Mouse (Mus musculus): ENCODE measurements around the gene Stk24. TPM values are rescaled to one million over a fixed set of nuclear protein-coding genes. Genes with fewer than 3 reads are reported as not detected.

Gene Stk24
- total and polyA plus RNA-seq, 2 experiments from 2014 or later = 15.0 to 18.7 TPM

DNA sequence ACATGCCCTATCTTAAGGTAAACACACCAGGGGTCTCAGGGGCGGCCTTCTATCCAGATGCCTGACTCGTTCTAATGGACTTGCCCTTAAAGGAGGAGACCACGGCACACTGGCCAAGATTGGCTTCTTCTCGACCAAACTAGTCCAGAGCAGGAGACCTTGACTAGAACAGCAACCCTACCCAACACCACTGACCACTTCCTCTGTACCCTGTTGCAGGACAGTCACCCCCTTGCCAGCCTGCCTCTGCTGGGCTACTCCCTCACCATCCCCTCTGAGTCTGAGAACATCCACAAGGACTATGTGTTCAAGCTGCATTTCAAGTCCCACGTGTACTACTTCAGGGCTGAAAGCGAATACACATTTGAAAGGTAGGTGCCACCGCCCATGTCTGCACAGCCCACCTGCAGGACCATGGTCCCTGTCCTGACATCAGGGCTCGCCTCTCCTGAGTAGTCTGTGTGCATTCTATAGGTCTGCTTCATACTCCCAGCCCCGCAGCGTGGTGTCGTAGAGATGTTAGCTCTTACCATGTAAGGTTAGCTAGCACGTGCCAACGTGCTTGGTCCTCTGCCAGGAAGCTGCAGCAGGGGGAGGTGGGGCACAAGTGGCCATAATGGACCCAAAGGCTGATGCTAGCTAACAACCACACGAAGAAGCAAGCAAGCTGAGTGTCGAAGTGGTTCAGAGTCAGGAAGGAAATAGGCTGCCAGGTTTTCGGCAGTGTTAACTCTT, 99.0 kb downstream of the Stk24 start:
- no peak overlapping the region for H3K4me3 ChIP-seq (ENCODE audit: low read length)
- no peak for ATAC-seq
- peaks cover 55% of the 10 kb centered on the region for H3K36me3 ChIP-seq (ENCODE audit: insufficient read depth, low read length)
- H3K9me3 ChIP-seq (ENCODE audit: low read length) = no peaks in the 10 kb centered on the region
- no peak for DNase-seq (ENCODE audit: low spot score)
- H3K4me1 ChIP-seq (ENCODE audit: insufficient read depth, low read length) = no peaks in the 10 kb centered on the region
- H3K4me2 ChIP-seq (ENCODE audit: low read depth, low read length) = no peak overlapping the region
- H3K9ac ChIP-seq (replicated peaks; ENCODE audit: low read length) = no peak overlapping the region
- no peaks in the 10 kb centered on the region for H3K27me3 ChIP-seq (ENCODE audit: insufficient read depth, low read length)
- 77% methylated on average over 16 of the region's 16 CpGs for WGBS
- no peak for TF ChIP-seq CTCF (IDR thresholded peaks at IDR 0.05; ENCODE audit: low read depth)
- H3K27ac ChIP-seq = no peak overlapping the region

DNA sequence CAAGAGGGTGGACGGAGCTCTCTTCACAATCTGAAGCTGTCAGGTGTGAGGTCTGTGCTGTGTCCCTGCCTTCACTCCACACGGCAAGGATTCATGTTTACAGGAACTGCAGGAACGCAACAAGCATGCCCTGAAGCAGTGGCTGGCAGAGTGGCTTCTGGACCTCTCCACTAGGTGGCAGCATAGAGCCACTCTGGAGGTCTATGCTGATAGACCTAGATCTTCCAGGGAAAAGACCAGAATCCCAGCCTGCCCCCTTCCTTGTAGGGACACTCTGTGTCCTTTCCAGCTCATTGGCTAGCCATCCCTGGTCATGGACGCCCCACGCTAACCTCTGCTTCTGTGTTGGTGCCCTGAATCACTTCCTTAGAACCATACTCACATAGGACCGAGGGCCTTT, 100.7 kb downstream of the Stk24 start:
- WGBS = 32% methylated on average over 6 of the region's 6 CpGs
- peak; percentile 82 for ATAC-seq

DNA sequence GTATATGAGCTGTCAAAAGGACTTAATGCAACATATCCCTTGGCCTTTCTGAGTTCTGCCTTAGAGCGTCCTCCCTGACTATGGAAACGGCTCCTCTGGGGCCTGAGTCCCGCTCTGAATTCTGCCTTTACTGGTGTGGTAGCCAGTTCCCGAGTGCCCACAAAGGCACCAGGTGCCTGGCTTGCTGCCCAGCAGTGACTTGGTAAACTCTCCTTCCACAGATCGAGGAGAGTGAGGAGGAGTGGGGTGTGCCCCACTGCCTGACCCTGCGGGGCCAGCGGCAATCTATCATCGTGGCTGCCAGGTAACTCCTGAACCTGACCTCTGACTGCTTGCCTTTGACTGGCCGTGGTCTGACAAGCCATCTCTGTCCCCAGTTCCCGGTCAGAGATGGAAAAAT, 103.8 kb downstream of the Stk24 start:
- 60% methylated on average over 10 of the region's 10 CpGs for WGBS
- H3K27me3 ChIP-seq (ENCODE audit: insufficient read depth, low read length) = no peaks in the 10 kb centered on the region
- H3K4me1 ChIP-seq (ENCODE audit: insufficient read depth, low read length) = no peaks in the 10 kb centered on the region
- DNase-seq (ENCODE audit: low spot score) = no peak
- no peak overlapping the region for H3K27ac ChIP-seq
- H3K9me3 ChIP-seq (ENCODE audit: low read length) = no peaks in the 10 kb centered on the region
- no peak for ATAC-seq
- no peak overlapping the region for H3K9ac ChIP-seq (replicated peaks; ENCODE audit: low read length)
- H3K4me3 ChIP-seq (ENCODE audit: low read length) = no peak overlapping the region
- no peak for TF ChIP-seq CTCF (IDR thresholded peaks at IDR 0.05; ENCODE audit: low read depth)
- H3K4me2 ChIP-seq (ENCODE audit: low read depth, low read length) = no peak overlapping the region
- H3K36me3 ChIP-seq (ENCODE audit: insufficient read depth, low read length) = peaks cover 46% of the 10 kb centered on the region

More for the DNA sequence above, 100.7 kb downstream of the Stk24 start:
- DNase-seq (ENCODE audit: low spot score) = peak; percentile 93
- Histone ChIP-seq H3K9me3 (ENCODE audit: low read length) (no peaks in the 10 kb centered on the region), H3K4me3 (ENCODE audit: low read length) (no peak overlapping the region), H3K9ac (replicated peaks; ENCODE audit: low read length) (no peak overlapping the region), H3K4me1 (ENCODE audit: insufficient read depth, low read length) (no peaks in the 10 kb centered on the region), H3K27ac (no peak overlapping the region), H3K36me3 (ENCODE audit: insufficient read depth, low read length) (peaks cover 51% of the 10 kb centered on the region), H3K27me3 (ENCODE audit: insufficient read depth, low read length) (no peaks in the 10 kb centered on the region), H3K4me2 (ENCODE audit: low read depth, low read length) (no peak overlapping the region)
- peak; percentile 99 for TF ChIP-seq CTCF (IDR thresholded peaks at IDR 0.05; ENCODE audit: low read depth)

DNA sequence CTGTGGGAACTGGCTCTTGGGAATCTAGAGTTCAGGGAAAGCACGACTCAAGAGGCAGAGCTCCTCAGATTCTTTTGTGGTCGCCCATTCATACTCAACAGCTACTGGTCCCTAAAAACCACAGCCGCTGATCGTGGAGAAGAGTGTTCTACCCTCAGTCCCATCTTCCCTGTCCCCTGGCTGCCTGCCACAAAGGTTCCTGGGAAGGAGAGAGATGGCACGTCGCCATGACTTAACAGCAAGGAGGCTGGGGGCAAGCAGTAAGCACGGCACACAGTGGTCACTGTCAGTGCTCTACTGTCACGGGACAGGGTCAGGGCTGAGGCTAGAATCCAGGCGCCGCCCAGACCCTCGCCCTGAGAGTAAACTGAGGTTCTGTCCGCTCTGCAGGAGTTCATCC, 104.8 kb downstream of the Stk24 start:
- no peak overlapping the region for H3K9ac ChIP-seq (replicated peaks; ENCODE audit: low read length)
- DNase-seq (ENCODE audit: low spot score) = peak; percentile 32
- H3K4me1 ChIP-seq (ENCODE audit: insufficient read depth, low read length) = no peaks in the 10 kb centered on the region
- 60% methylated on average over 12 of the region's 12 CpGs for WGBS
- H3K27ac ChIP-seq = no peak overlapping the region
- peaks cover 37% of the 10 kb centered on the region for H3K36me3 ChIP-seq (ENCODE audit: insufficient read depth, low read length)
- no peak overlapping the region for H3K4me3 ChIP-seq (ENCODE audit: low read length)
- H3K27me3 ChIP-seq (ENCODE audit: insufficient read depth, low read length) = no peaks in the 10 kb centered on the region
- H3K4me2 ChIP-seq (ENCODE audit: low read depth, low read length) = no peak overlapping the region
- no peak for ATAC-seq
- H3K9me3 ChIP-seq (ENCODE audit: low read length) = no peaks in the 10 kb centered on the region
- no peak for TF ChIP-seq CTCF (IDR thresholded peaks at IDR 0.05; ENCODE audit: low read depth)

DNA sequence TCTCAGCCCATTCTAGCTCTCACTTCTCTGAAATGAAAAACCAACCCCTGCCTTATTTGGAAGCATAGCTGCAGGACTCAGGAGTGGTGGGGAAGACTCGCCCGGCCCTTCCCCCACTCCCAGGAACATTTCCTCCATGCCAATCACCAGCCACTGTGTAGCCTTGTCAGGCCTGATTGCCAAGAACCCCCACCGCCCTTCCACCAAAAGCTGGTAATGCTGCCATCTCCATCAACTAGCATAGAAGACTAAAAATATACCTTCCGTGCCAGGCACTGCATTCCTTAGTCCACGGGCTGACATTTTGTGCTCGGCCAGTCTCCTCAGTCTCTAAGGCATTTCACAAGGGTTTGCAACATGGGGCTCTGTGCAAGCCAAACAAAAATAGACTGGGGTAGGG, 109.3 kb downstream of the Stk24 start:
- H3K27me3 ChIP-seq (ENCODE audit: insufficient read depth, low read length) = no peaks in the 10 kb centered on the region
- DNase-seq (ENCODE audit: low spot score) = no peak
- no peak for TF ChIP-seq CTCF (IDR thresholded peaks at IDR 0.05; ENCODE audit: low read depth)
- H3K27ac ChIP-seq = 0 out of 2 replicates have a peak overlapping the region, but pooled peaks have one; percentile 20
- H3K4me2 ChIP-seq (ENCODE audit: low read depth, low read length) = no peak overlapping the region
- WGBS = 64% methylated on average over 6 of the region's 6 CpGs
- H3K9ac ChIP-seq (replicated peaks; ENCODE audit: low read length) = no peak overlapping the region
- peaks cover 22% of the 10 kb centered on the region for H3K36me3 ChIP-seq (ENCODE audit: insufficient read depth, low read length)
- ATAC-seq = no peak
- no peaks in the 10 kb centered on the region for H3K9me3 ChIP-seq (ENCODE audit: low read length)
- H3K4me1 ChIP-seq (ENCODE audit: insufficient read depth, low read length) = no peaks in the 10 kb centered on the region
- no peak overlapping the region for H3K4me3 ChIP-seq (ENCODE audit: low read length)

DNA sequence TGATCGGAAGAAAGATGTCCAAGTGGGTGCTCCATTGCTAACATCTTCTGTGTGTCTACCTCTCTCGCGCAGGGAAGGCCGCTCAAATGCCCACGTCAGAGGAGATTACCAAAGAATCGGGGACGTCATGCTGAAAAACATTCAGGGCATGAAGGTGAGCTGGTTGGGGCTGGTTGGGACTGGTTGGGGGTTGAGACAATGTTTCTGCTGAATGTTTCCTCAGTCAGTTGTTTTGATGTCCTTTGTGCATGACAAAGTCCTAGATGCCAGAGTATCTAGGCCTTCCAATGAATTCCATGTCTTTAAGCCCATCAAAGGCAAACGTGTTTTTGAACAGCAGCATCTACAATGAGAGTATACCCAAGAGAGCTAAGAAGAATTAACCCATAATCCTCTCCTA, 112.0 kb downstream of the Stk24 start:
- Histone ChIP-seq H3K27me3 (ENCODE audit: insufficient read depth, low read length) (no peaks in the 10 kb centered on the region), H3K9ac (replicated peaks; ENCODE audit: low read length) (no peak overlapping the region), H3K4me2 (ENCODE audit: low read depth, low read length) (no peak overlapping the region), H3K27ac (no peak overlapping the region), H3K4me3 (ENCODE audit: low read length) (no peak overlapping the region), H3K9me3 (ENCODE audit: low read length) (no peaks in the 10 kb centered on the region), H3K4me1 (ENCODE audit: insufficient read depth, low read length) (no peaks in the 10 kb centered on the region), H3K36me3 (ENCODE audit: insufficient read depth, low read length) (peaks cover 19% of the 10 kb centered on the region)
- TF ChIP-seq CTCF (IDR thresholded peaks at IDR 0.05; ENCODE audit: low read depth) = no peak
- WGBS = 82% methylated on average over 8 of the region's 8 CpGs
- ATAC-seq (no peak), DNase-seq (ENCODE audit: low spot score) (no peak)

DNA sequence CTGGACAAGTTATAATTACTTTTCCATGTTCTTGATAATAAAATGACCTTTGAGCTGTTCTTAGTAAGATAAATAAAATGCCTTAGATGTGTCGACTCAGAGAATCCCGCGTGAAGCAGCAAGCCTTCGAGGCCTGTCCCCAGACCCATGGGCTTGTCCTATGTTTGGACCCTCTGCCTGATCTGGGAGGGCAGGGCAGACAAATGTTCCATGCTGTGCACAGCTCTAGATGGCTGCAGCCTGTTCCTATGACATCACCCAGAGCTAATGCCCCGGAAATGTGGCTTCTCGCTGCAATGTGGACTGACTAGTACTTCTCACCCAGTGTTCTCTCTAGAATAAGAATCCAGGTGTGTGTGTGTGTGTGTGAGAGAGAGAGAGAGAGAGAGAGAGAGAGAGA, 115.4 kb downstream of the Stk24 start:
- Histone ChIP-seq H3K4me1 (ENCODE audit: insufficient read depth, low read length) (no peaks in the 10 kb centered on the region), H3K4me3 (ENCODE audit: low read length) (no peak overlapping the region), H3K27ac (no peak overlapping the region), H3K9ac (replicated peaks; ENCODE audit: low read length) (no peak overlapping the region), H3K36me3 (ENCODE audit: insufficient read depth, low read length) (peaks cover 5% of the 10 kb centered on the region; the same call in 1 of the 2 replicates), H3K27me3 (ENCODE audit: insufficient read depth, low read length) (no peaks in the 10 kb centered on the region), H3K9me3 (ENCODE audit: low read length) (no peaks in the 10 kb centered on the region), H3K4me2 (ENCODE audit: low read depth, low read length) (no peak overlapping the region)
- ATAC-seq = no peak
- 78% methylated on average over 6 of the region's 6 CpGs for WGBS
- no peak for TF ChIP-seq CTCF (IDR thresholded peaks at IDR 0.05; ENCODE audit: low read depth)
- DNase-seq (ENCODE audit: low spot score) = no peak

All from hindbrain, postnatal 0 days (tissue).